8 mouse cellular contexts compared by ENCODE assay signal in the genomic region with DNA sequence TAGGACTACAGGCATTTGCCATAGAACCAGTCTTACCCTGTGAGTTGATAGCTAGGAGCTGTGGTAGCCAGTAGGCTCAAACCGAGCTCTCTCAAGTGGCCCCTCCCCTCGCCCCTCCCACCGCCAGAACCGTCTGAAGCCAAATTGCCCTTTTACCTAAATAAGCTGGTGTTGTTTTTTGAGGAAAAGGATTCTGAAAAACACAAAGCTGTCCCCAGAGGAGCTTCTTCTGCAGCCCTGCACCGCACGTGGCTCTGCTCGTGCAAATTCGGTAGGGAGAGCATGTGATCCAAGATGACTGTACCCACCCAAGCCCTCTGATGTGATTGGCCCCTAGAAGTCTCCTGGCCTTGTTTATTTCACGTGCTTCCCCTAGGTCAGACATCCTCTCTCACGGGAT. TPM values are rescaled to one million over a fixed set of nuclear protein-coding genes. Genes with fewer than 3 reads are reported as not detected.
DNase-seq lines count a peak whose midpoint lies in the region; ATAC-seq and TF ChIP-seq lines count a peak whose summit lies in the region.

No protein-coding gene starts in this region.

- no peaks in the 10 kb centered on the region for H3K79me2 ChIP-seq in myocyte (ENCODE audit: control insufficient read depth, insufficient read depth)

- peak overlapping the region; percentile 72 for H3K4me2 ChIP-seq in hindbrain, embryonic 15.5 days
- H3K4me2 ChIP-seq in liver, embryonic 12.5 days, result peak overlapping the region; percentile 86
- H3K4me2 ChIP-seq in myocyte (ENCODE audit: low read depth), result peak overlapping the region; percentile 60

- no peaks in the 10 kb centered on the region for H3K36me3 ChIP-seq in hindbrain, embryonic 15.5 days
- no peaks in the 10 kb centered on the region for H3K36me3 ChIP-seq in liver, embryonic 12.5 days
- H3K36me3 ChIP-seq in myocyte (ENCODE audit: control insufficient read depth, insufficient read depth), result no peaks in the 10 kb centered on the region

- TF ChIP-seq POLR2A in myocyte (IDR thresholded peaks at IDR 0.05; ENCODE audit: insufficient read length, low read depth), result no peak

- no peak overlapping the region for H3ac ChIP-seq in myocyte (ENCODE audit: control insufficient read depth, insufficient read length)

- ATAC-seq in hindbrain, embryonic 15.5 days (ENCODE audit: low FRiP score, low read depth), result peak; percentile 47; the same call in 1 of the 2 replicates
- ATAC-seq in liver, embryonic 12.5 days, result peak; percentile 69

- H3K4me3 ChIP-seq in brown adipose tissue, adult 24 weeks (ENCODE audit: insufficient read depth, low read depth, low read length), result peak overlapping the region; percentile 78
- H3K4me3 ChIP-seq in hindbrain, embryonic 15.5 days, result peak overlapping the region; percentile 29
- H3K4me3 ChIP-seq in liver, embryonic 12.5 days, result peak overlapping the region; percentile 65
- no peak overlapping the region for H3K4me3 ChIP-seq in myocyte

- H3K27ac ChIP-seq in brown adipose tissue, adult 24 weeks (replicated peaks; ENCODE audit: low read depth, low read length), result peak overlapping the region; percentile 88
- no peak overlapping the region for H3K27ac ChIP-seq in hindbrain, embryonic 15.5 days (replicated peaks)
- peak overlapping the region; percentile 81 for H3K27ac ChIP-seq in liver, embryonic 12.5 days

- H3K27me3 ChIP-seq in hindbrain, embryonic 15.5 days, result peaks cover 16% of the 10 kb centered on the region; the same call in 1 of the 2 replicates
- peaks cover 24% of the 10 kb centered on the region for H3K27me3 ChIP-seq in liver, embryonic 12.5 days (replicated peaks)
- no peaks in the 10 kb centered on the region for H3K27me3 ChIP-seq in myocyte (ENCODE audit: control insufficient read depth, insufficient read depth, insufficient read length)

- WGBS in hindbrain, embryonic 15.5 days, result 1% methylated on average over 10 of the region's 10 CpGs
- WGBS in liver, embryonic 12.5 days (ENCODE audit: insufficient replicate concordance), result under 1% methylated on average over 10 of the region's 10 CpGs

- H3K9ac ChIP-seq in hindbrain, embryonic 15.5 days, result no peak overlapping the region
- H3K9ac ChIP-seq in liver, embryonic 12.5 days, result peak overlapping the region; percentile 69; the same call in 1 of the 2 replicates

- H3K4me1 ChIP-seq in brown adipose tissue, adult 24 weeks (ENCODE audit: control insufficient read depth, insufficient read depth, insufficient read length, low read length), result peaks cover 9% of the 10 kb centered on the region; the same call in 1 of the 2 replicates
- H3K4me1 ChIP-seq in hindbrain, embryonic 15.5 days (replicated peaks), result peaks cover 44% of the 10 kb centered on the region
- H3K4me1 ChIP-seq in liver, embryonic 12.5 days, result peaks cover 61% of the 10 kb centered on the region

- DNase-seq in layer of hippocampus, adult 9-11 months, result peak; percentile 67
- no peak for DNase-seq in layer of hippocampus, postnatal 25 days (ENCODE audit: extremely low spot score in 1 of 2, low spot score in 1 of 2)
- peak; percentile 45 for DNase-seq in gastrocnemius, adult 18-20 months (ENCODE audit: low spot score)
- DNase-seq in thymus, postnatal 0 days (ENCODE audit: low spot score), result peak; percentile 82

- H3K9me3 ChIP-seq in hindbrain, embryonic 15.5 days, result no peaks in the 10 kb centered on the region
- H3K9me3 ChIP-seq in liver, embryonic 12.5 days (replicated peaks), result no peaks in the 10 kb centered on the region

TF ChIP-seq in myocyte, 11 proteins besides CTCF, POLR2A, EP300 and RAD21:
- TF ChIP-seq SRF (IDR thresholded peaks at IDR 0.05; ENCODE audit: control insufficient read depth, insufficient read length, low read depth) (no peak), POLR2AphosphoS2 (IDR thresholded peaks at IDR 0.05; ENCODE audit: insufficient read length, low read depth) (no peak), E2F4 (IDR thresholded peaks at IDR 0.05; ENCODE audit: insufficient read depth) (no peak), MYOD1 (IDR thresholded peaks at IDR 0.05; ENCODE audit: control insufficient read depth in 1 of 3, insufficient read length in 2 of 3, low read depth in 2 of 3) (no peak), REST (IDR thresholded peaks at IDR 0.05; ENCODE audit: insufficient read depth, insufficient read length) (no peak), USF1 (IDR thresholded peaks at IDR 0.05; ENCODE audit: low read depth) (peak; percentile 8)
TF ChIP-seq in myocyte: peak in this region for 1.

RNA-seq across cellular contexts. Expression of a gene that starts 1.9 kb away (rescaled TPM):
- 1 to 10 TPM; 2.2 to 4.5 TPM for total RNA-seq in layer of hippocampus, postnatal 25 days (2021)
- polyA plus RNA-seq in brown adipose tissue, adult 24 weeks (2012; ENCODE audit: insufficient read depth, insufficient read length, missing spikeins), result 34.7 and 41.7 TPM in 2 replicates
- 1 to 10 TPM; 2.6 to 3.4 TPM for total RNA-seq in gastrocnemius, adult 18-20 months (2021)
- polyA plus RNA-seq in hindbrain, embryonic 15.5 days (2015; fragmentation: Nextera tagmentation; extraction: Ambion mirVana), result 6.6 and 6.8 TPM in 2 replicates
- polyA plus RNA-seq in liver, embryonic 12.5 days (2016; fragmentation: Nextera tagmentation; extraction: Ambion mirVana), result 32.8 and 33.9 TPM in 2 replicates
- 1.4 TPM for polyA plus RNA-seq in myocyte (2012; fragmentation: generic; extraction: Trizol)
- polyA plus RNA-seq in thymus, postnatal 0 days (2015; fragmentation: Nextera tagmentation; extraction: Ambion mirVana), result 77.5 and 78.6 TPM in 2 replicates

RNA-seq across cellular contexts. Expression of a gene that starts 13.0 kb away (rescaled TPM):
- total RNA-seq in layer of hippocampus, postnatal 25 days (2021), result not detected
- polyA plus RNA-seq in brown adipose tissue, adult 24 weeks (2012; ENCODE audit: insufficient read depth, insufficient read length, missing spikeins), result not detected in 2 replicates
- total RNA-seq in gastrocnemius, adult 18-20 months (2021), result not detected
- not detected in 2 replicates for polyA plus RNA-seq in hindbrain, embryonic 15.5 days (2015; fragmentation: Nextera tagmentation; extraction: Ambion mirVana)
- not detected in 2 replicates for polyA plus RNA-seq in liver, embryonic 12.5 days (2016; fragmentation: Nextera tagmentation; extraction: Ambion mirVana)
- not detected for polyA plus RNA-seq in myocyte (2012; fragmentation: generic; extraction: Trizol)
- 0.14 and 0.18 TPM in 2 replicates for polyA plus RNA-seq in thymus, postnatal 0 days (2015; fragmentation: Nextera tagmentation; extraction: Ambion mirVana)

RNA-seq across cellular contexts. Expression of a gene that starts 24.7 kb away (rescaled TPM):
- total RNA-seq in layer of hippocampus, postnatal 25 days (2021), result 100 to 1,000 TPM; 420 to 504 TPM
- polyA plus RNA-seq in brown adipose tissue, adult 24 weeks (2012; ENCODE audit: insufficient read depth, insufficient read length, missing spikeins), result 129 and 141 TPM in 2 replicates
- total RNA-seq in gastrocnemius, adult 18-20 months (2021), result 100 to 1,000 TPM; 150 to 158 TPM
- polyA plus RNA-seq in hindbrain, embryonic 15.5 days (2015; fragmentation: Nextera tagmentation; extraction: Ambion mirVana), result 1,663 and 1,704 TPM in 2 replicates
- 1,383 and 1,459 TPM in 2 replicates for polyA plus RNA-seq in liver, embryonic 12.5 days (2016; fragmentation: Nextera tagmentation; extraction: Ambion mirVana)
- polyA plus RNA-seq in myocyte (2012; fragmentation: generic; extraction: Trizol), result 3,517 TPM
- 1,368 and 1,597 TPM in 2 replicates for polyA plus RNA-seq in thymus, postnatal 0 days (2015; fragmentation: Nextera tagmentation; extraction: Ambion mirVana)

RNA-seq across cellular contexts. Expression of a gene that starts 36.9 kb away (rescaled TPM):
- 1 to 10 TPM; 3.9 to 6.5 TPM for total RNA-seq in layer of hippocampus, postnatal 25 days (2021)
- polyA plus RNA-seq in brown adipose tissue, adult 24 weeks (2012; ENCODE audit: insufficient read depth, insufficient read length, missing spikeins), result 50.1 and 65.2 TPM in 2 replicates
- 1 to 10 TPM; 6.0 to 8.0 TPM for total RNA-seq in gastrocnemius, adult 18-20 months (2021)
- 14.8 and 15.4 TPM in 2 replicates for polyA plus RNA-seq in hindbrain, embryonic 15.5 days (2015; fragmentation: Nextera tagmentation; extraction: Ambion mirVana)
- polyA plus RNA-seq in liver, embryonic 12.5 days (2016; fragmentation: Nextera tagmentation; extraction: Ambion mirVana), result 38.4 and 38.5 TPM in 2 replicates
- polyA plus RNA-seq in myocyte (2012; fragmentation: generic; extraction: Trizol), result 1.3 TPM
- polyA plus RNA-seq in thymus, postnatal 0 days (2015; fragmentation: Nextera tagmentation; extraction: Ambion mirVana), result 2.2 and 2.8 TPM in 2 replicates

RNA-seq across cellular contexts. Expression of a gene that starts 54.1 kb away (rescaled TPM):
- total RNA-seq in layer of hippocampus, postnatal 25 days (2021), result 1 to 10 TPM; 1.7 to 1.8 TPM
- polyA plus RNA-seq in brown adipose tissue, adult 24 weeks (2012; ENCODE audit: insufficient read depth, insufficient read length, missing spikeins), result 3.0 and 3.6 TPM in 2 replicates
- total RNA-seq in gastrocnemius, adult 18-20 months (2021), result 1 to 10 TPM; 1.8 to 2.5 TPM
- polyA plus RNA-seq in hindbrain, embryonic 15.5 days (2015; fragmentation: Nextera tagmentation; extraction: Ambion mirVana), result 1.2 and 1.5 TPM in 2 replicates
- 5.9 and 6.7 TPM in 2 replicates for polyA plus RNA-seq in liver, embryonic 12.5 days (2016; fragmentation: Nextera tagmentation; extraction: Ambion mirVana)
- polyA plus RNA-seq in myocyte (2012; fragmentation: generic; extraction: Trizol), result 0.13 TPM
- polyA plus RNA-seq in thymus, postnatal 0 days (2015; fragmentation: Nextera tagmentation; extraction: Ambion mirVana), result 9.9 and 10.1 TPM in 2 replicates

Comparison
In these comparisons a context has a peak if more than half of its experiments do, and no peak if none do; other contexts are left out.
1. DNase-seq: peak in layer of hippocampus, adult 9-11 months (single experiment), gastrocnemius, adult 18-20 months (single experiment) and thymus, postnatal 0 days (single experiment); none in layer of hippocampus, postnatal 25 days (0 of 2).
2. Peak in every context shown above with its lines, with median percentiles within 50 percentile points of each other: H3K4me2 ChIP-seq.